Mouse (Mus musculus) midbrain, embryonic 14.5 days (tissue): ENCODE results near the gene Fgfr2. TPM values are rescaled to one million over a fixed set of nuclear protein-coding genes. Genes with fewer than 3 reads are reported as not detected.
A peak's percentile ranks its signal among the peaks of the same experiment; 100 is the strongest.

ENCODE experiments used
- ATAC-seq: fragments of 200-750 bp; cut with Nextera tagmentation; 2 replicates; pipeline ENCODE4 v1.8.0; 2017; ENCODE audit warnings: moderate number of reproducible peaks, moderate library complexity; ENCODE audit not compliant: low FRiP score, low TSS enrichment
- DNase-seq: peaks from one replicate; pipeline ENCODE4 v3.0.0-alpha.2; 2015
- H3K27ac ChIP-seq: fragments of 300-500 bp; sonication (generic); replicated peaks from 2 replicates; pipeline ENCODE4 v1.5.1; 2014; ENCODE audit warnings: mild to moderate bottlenecking, low read depth, low read length, moderate library complexity
- H3K27me3 ChIP-seq: fragments of 300-500 bp; sonication (generic); 2 replicates; pipeline ENCODE4 v1.6.1; 2014; ENCODE audit warnings: low read length, control low read depth, mixed read lengths; ENCODE audit not compliant: control insufficient read depth, insufficient read depth
- H3K36me3 ChIP-seq: fragments of 300-500 bp; sonication (generic); 2 replicates; pipeline ENCODE4 v1.6.1; 2014; ENCODE audit warnings: low read length, control low read depth; ENCODE audit not compliant: control insufficient read depth, insufficient read depth
- H3K4me1 ChIP-seq: fragments of 300-500 bp; sonication (generic); 2 replicates; pipeline ENCODE4 v1.6.1; 2014; ENCODE audit warnings: mild to moderate bottlenecking, antibody characterized with exemption, low read length, control low read depth; ENCODE audit not compliant: control insufficient read depth, insufficient read depth
- H3K4me2 ChIP-seq: fragments of 300-500 bp; sonication (generic); 2 replicates; pipeline ENCODE4 v1.6.1; 2014; ENCODE audit warnings: mild to moderate bottlenecking, low read length, moderate library complexity
- H3K4me3 ChIP-seq: fragments of 300-500 bp; sonication (generic); replicated peaks from 2 replicates; pipeline ENCODE4 v1.5.1; 2014; ENCODE audit warnings: low read depth, low read length
- H3K9ac ChIP-seq: fragments of 300-500 bp; sonication (generic); replicated peaks from 2 replicates; pipeline ENCODE4 v1.6.1; 2014; ENCODE audit warnings: mild to moderate bottlenecking, low read length, moderate library complexity
- H3K9me3 ChIP-seq: fragments of 300-500 bp; sonication (generic); 2 replicates; pipeline ENCODE4 v1.6.1; 2016; ENCODE audit warnings: low read length, control low read depth, mixed read lengths; ENCODE audit not compliant: control insufficient read depth
- WGBS: fragments of 180-500 bp; shearing (Covaris S2); extraction: QIAGEN DNeasy Blood & Tissue Kit; methylation state at CpG from one replicate; pipeline ENCODE4 v1.1.7; 2014; 5-methylcytosine and 5-hydroxymethylcytosine counted together
- polyA plus RNA-seq: library from polyadenylated mRNA; unstranded; fragments of >200 nt; fragmentation: Nextera tagmentation; extraction: Ambion mirVana; gene quantifications from 2 replicates; pipeline ENCODE4 v1.2.1, GENCODE M21; 2014

Gene Fgfr2
- polyA plus RNA-seq, 1 experiment from 2014 or later: 28.1 TPM

DNA sequence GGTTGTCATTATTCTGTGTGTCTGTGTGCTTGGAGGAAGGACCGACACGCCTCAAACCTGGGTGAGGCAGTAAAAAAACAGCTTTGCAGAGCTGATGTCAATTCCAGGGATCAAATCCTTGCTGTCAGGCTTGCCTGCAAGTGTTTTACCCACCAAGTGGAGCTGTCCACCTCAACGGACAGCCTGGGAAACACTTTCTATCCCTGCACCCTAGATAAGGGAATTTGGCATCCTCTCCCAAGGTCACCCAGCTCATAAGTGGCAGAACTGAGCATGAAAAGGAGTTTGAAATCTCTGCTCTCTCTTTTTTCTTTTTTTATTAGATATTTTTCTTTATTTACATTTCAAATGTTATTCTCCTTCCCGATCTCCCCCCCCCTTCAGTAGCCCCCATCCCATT lies 1312.2 kb downstream of the Fgfr2 start:
- no peak overlapping the region for H3K4me2 ChIP-seq
- H3K4me1 ChIP-seq: peaks cover 4% of the 10 kb centered on the region; the same call in 1 of the 2 replicates
- H3K4me3 ChIP-seq: no peak overlapping the region
- no peaks in the 10 kb centered on the region for H3K27me3 ChIP-seq
- no peak overlapping the region for H3K9ac ChIP-seq
- no peaks in the 10 kb centered on the region for H3K36me3 ChIP-seq
- H3K27ac ChIP-seq: no peak overlapping the region
- 57% methylated on average over 4 of the region's 4 CpGs for WGBS
- H3K9me3 ChIP-seq: no peaks in the 10 kb centered on the region
- DNase-seq: no peak
- no peak for ATAC-seq

DNA sequence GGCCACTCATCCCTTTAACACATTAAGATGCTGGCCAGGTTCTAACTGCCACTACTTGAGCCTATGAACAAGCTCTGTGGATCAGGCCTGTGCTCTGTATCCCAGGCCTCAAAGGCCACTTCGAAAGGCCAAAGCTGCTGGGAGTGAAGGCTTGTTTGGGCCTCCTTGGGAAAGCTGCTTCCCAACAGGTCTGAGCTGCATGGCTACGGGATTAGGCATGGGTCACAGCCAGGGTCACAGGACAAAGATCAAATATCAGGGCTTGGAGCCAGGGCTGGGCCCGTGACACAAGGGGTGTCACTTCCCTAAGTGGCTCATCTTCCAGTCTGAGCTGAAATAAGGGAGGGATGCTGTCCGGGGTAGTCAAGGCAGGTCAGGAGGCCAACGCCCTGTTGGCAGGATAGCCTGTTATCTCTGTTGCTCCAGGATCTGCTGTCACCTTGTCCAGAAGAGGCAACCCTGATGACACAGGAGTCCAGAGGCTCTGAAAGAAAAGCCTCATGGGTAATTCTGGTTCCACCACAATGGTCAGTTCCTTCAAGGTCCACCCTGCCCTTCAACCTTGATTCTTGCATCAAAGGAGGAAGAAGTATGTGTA lies 1313.5 kb downstream of the Fgfr2 start:
- WGBS: 20% methylated on average over 5 of the region's 5 CpGs
- H3K4me1 ChIP-seq: peaks cover 8% of the 10 kb centered on the region; the same call in 1 of the 2 replicates

DNA sequence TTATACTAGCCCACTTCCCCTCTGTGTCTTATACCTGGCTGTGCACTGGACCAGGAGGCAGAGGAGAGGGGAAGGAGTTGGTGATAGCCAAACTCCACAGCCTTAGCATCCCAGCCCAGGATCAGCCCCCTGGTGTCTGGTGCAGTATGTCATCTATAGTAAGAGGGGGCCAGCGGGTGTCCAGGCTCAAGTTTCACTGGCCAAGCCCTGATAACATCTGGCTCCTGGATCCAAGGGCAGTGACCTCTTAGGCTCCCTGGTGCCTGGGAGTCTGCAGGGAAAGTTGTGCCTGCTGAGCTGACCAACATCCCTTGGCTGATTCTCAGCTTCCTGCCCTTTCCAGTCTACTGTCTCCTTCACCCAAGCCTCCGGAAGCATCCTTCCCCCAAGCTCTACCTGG lies 1315.9 kb downstream of the Fgfr2 start:
- H3K9ac ChIP-seq: no peak overlapping the region
- H3K4me3 ChIP-seq: no peak overlapping the region
- no peak for ATAC-seq
- peaks cover 5% of the 10 kb centered on the region; the same call in 1 of the 2 replicates for H3K4me1 ChIP-seq
- H3K4me2 ChIP-seq: no peak overlapping the region
- WGBS: 42% methylated on average over 2 of the region's 2 CpGs
- H3K9me3 ChIP-seq: no peaks in the 10 kb centered on the region
- no peak overlapping the region for H3K27ac ChIP-seq
- no peaks in the 10 kb centered on the region for H3K36me3 ChIP-seq
- DNase-seq: no peak
- no peaks in the 10 kb centered on the region; the same call in 1 of the 2 replicates for H3K27me3 ChIP-seq

More for the DNA sequence above, 1313.5 kb downstream of the Fgfr2 start:
- no peaks in the 10 kb centered on the region for H3K9me3 ChIP-seq
- no peaks in the 10 kb centered on the region for H3K36me3 ChIP-seq
- H3K4me2 ChIP-seq: no peak overlapping the region
- H3K9ac ChIP-seq: no peak overlapping the region
- H3K4me3 ChIP-seq: no peak overlapping the region
- DNase-seq (no peak), ATAC-seq (no peak)
- no peaks in the 10 kb centered on the region for H3K27me3 ChIP-seq
- no peak overlapping the region for H3K27ac ChIP-seq

DNA sequence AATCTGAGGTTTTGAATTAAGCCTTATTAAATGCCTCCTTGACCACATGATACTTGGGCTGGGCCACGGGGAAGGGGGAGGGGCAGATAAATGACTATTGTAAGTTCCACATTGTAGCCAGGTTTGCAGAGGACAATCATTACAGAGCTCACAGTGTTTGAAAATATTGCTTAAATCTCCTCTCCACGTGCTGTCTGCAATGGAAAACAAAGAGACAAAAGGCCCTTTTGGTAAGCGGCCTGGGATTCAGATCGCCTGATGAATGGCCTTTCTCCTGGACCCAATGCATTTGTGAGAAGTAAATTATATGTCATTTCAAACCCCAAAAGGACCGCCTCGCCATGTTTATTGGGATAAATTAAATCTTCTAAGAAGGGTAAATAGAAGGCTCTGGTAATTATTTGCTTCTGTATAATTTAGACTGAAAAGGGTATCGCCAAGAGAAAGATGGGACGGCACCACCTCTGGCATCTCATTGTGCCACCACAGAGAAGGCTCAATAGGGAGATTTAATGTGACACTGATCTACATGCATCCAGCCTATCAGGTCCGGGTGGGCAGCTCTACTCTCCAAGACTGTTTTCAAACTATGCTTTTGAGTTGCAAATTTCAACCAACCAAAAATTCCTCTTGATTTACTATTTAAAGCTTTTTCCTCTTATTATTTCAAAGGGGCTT lies 1317.5 kb downstream of the Fgfr2 start:
- ATAC-seq (no peak), DNase-seq (peak; percentile 51)
- Histone ChIP-seq H3K4me2 (no peak overlapping the region), H3K9me3 (no peaks in the 10 kb centered on the region), H3K4me3 (no peak overlapping the region), H3K27ac (no peak overlapping the region), H3K9ac (no peak overlapping the region), H3K36me3 (no peaks in the 10 kb centered on the region), H3K27me3 (no peaks in the 10 kb centered on the region; the same call in 1 of the 2 replicates), H3K4me1 (peaks cover 12% of the 10 kb centered on the region; the same call in 1 of the 2 replicates)
- WGBS: 15% methylated on average over 9 of the region's 9 CpGs

DNA sequence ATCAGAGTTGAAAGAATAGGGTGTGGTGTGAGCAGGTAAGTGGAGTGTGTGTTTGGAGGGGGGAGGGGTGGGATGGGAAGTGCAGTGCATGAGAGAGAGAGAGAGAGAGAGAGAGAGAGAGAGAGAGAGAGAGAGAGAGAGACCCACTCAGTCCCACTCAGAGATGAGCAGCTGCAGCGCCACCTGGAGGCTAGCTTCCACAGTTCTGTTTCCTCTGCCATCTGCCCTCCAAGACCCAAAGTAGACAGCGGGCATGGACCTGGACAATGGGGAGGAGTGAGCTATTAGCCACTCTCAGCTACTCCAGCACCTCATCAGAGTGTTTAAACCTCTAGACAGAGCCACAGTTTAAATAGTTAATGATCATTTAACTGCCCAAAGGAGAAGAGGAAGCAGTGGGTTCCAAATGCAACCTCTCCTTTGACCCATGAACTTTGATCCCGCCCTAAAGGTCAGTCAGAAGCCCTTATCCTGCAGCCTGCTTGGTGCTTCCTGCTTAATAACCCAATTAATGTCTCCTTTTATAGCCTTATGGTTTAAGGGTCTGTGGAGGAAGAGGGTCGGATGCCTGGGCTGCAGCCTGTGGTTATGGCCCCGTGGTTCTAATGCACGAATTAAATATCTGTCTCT lies 1322.6 kb downstream of the Fgfr2 start:
- no peak overlapping the region for H3K4me3 ChIP-seq
- WGBS: 54% methylated on average over 6 of the region's 6 CpGs
- H3K9ac ChIP-seq: no peak overlapping the region
- peaks cover 8% of the 10 kb centered on the region; the same call in 1 of the 2 replicates for H3K4me1 ChIP-seq
- DNase-seq (peak; percentile 57), ATAC-seq (no peak)
- H3K4me2 ChIP-seq: no peak overlapping the region
- H3K9me3 ChIP-seq: no peaks in the 10 kb centered on the region
- H3K27me3 ChIP-seq: no peaks in the 10 kb centered on the region; the same call in 1 of the 2 replicates
- no peak overlapping the region for H3K27ac ChIP-seq
- no peaks in the 10 kb centered on the region for H3K36me3 ChIP-seq

DNA sequence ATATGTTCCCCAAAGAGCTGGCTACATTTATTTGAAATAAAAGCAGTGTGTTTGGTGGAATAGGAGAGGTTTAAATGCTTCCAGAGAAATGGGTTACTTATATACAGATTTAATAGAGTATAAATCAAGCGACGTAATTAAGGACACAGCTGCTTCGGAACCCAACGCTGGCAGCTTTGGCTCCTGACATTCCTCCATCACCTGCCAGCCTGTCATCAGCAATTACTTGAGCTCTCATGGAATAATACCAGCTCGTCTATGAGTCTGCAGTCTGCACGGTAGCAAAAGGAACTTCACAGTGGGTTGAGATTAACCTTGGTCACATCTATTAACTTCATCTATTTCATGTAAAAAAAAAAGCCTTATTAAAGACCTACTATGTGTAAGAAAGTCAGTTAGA lies 1326.0 kb downstream of the Fgfr2 start:
- 0 out of 2 replicates have a peak, but pooled peaks cover 7% of the 10 kb centered on the region for H3K4me1 ChIP-seq
- no peaks in the 10 kb centered on the region for H3K9me3 ChIP-seq
- no peak overlapping the region for H3K9ac ChIP-seq
- no peaks in the 10 kb centered on the region for H3K36me3 ChIP-seq
- 46% methylated on average over 6 of the region's 6 CpGs for WGBS
- H3K27me3 ChIP-seq: no peaks in the 10 kb centered on the region; the same call in 1 of the 2 replicates
- no peak overlapping the region for H3K4me3 ChIP-seq
- H3K4me2 ChIP-seq: no peak overlapping the region
- H3K27ac ChIP-seq: no peak overlapping the region
- no peak for ATAC-seq
- DNase-seq: no peak

DNA sequence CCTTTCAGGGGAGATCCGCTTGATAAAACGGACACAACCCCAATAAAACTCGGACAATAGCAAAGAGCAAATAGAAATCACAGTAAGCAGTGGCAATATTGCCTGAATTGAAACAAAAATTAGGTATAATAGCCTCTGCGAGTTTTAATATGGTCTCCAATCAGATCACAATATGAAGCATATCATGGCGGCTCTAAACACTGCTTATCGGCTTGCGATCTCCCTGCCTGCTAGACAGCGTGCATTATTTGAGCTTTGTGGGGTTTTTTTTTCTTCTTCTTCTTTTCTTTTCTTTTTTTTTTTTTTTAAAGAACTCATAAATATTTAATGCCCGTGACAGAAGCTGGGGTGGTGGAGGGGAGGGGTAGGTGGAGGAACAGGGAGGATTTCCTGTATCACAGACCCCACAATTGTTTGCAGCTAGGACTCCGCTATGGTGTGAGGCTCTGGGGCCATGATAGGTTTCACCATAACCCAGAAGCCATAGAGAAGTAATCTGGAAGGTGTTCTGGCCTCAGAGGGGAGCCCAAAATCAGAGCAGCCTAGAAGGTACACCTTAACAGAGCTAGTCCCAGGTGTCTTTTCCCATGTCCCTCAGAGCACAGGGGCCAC lies 1334.4 kb downstream of the Fgfr2 start:
- 8% methylated on average over 10 of the region's 10 CpGs for WGBS
- Histone ChIP-seq H3K4me2 (peak overlapping the region; percentile 42), H3K9ac (no peak overlapping the region; the same call in 1 of the 2 replicates), H3K9me3 (no peaks in the 10 kb centered on the region), H3K27me3 (no peaks in the 10 kb centered on the region), H3K36me3 (no peaks in the 10 kb centered on the region), H3K4me1 (peaks cover 21% of the 10 kb centered on the region), H3K27ac (peak overlapping the region; percentile 50), H3K4me3 (0 out of 2 replicates have a peak overlapping the region, but pooled peaks have one; percentile 5)
- ATAC-seq (peak; percentile 62; the same call in 1 of the 2 replicates), DNase-seq (peak; percentile 69)

DNA sequence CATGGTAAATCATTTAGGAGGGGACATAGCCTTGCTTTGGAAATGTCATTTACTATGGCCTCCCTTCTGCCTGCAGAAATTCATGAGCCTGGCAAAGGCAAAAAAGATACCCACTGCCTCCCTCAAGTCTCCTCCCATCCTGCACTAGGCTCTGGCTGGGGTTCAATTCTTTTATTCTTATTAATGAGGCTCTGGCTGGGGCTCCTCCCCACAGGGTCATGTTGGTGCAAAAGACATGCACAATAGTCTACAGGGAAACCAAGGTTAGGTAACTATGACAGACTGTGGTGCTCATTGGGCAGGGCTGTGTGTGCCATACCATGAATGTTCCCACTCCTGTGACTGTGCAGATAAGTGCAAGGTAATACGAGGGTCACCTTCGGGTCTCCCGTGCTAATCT lies 1337.4 kb downstream of the Fgfr2 start:
- Histone ChIP-seq H3K27ac (no peak overlapping the region), H3K36me3 (no peaks in the 10 kb centered on the region), H3K4me3 (no peak overlapping the region), H3K4me1 (peaks cover 21% of the 10 kb centered on the region), H3K9me3 (no peaks in the 10 kb centered on the region), H3K27me3 (0 out of 2 replicates have a peak, but pooled peaks cover 3% of the 10 kb centered on the region), H3K9ac (no peak overlapping the region), H3K4me2 (no peak overlapping the region)
- WGBS: 84% methylated on average over 3 of the region's 3 CpGs
- no peak for ATAC-seq
- DNase-seq: peak; percentile 51
